Mouse (Mus musculus) CH12.LX (cell line): ENCODE data around the gene Vps45. TPM values are rescaled to one million over a fixed set of nuclear protein-coding genes. Genes with fewer than 3 reads are reported as not detected.
"Not testable (repeated sequence)": the region's sequence is repeated elsewhere in the genome, so short reads cannot be mapped to it uniquely, and the experiment has no call there.

Experiments
- DNase-seq: peaks from one replicate; pipeline ENCODE4 v3.0.0-alpha.2; 2013; ENCODE audit errors: extremely low read depth
- H3K27ac ChIP-seq: 2 replicates; pipeline ENCODE4 v1.5.1; 2012; ENCODE audit warnings: low read depth, mild to moderate bottlenecking, control low read depth, moderate library complexity; ENCODE audit not compliant: insufficient read depth
- H3K27me3 ChIP-seq: replicated peaks from 2 replicates; pipeline ENCODE3; 2012; ENCODE audit warnings: inconsistent platforms
- H3K36me3 ChIP-seq, 2 experiments: replicated peaks in 1 of 2; 2 replicates each; pipeline versions ENCODE3 to v1.6.1; 2012; ENCODE audit warnings: inconsistent platforms in 1 of 2, low read length in 1 of 2, mild to moderate bottlenecking in 1 of 2, mixed read lengths in 1 of 2, moderate library complexity in 1 of 2; ENCODE audit not compliant: control insufficient read depth in 1 of 2, insufficient read depth in 1 of 2
- H3K4me1 ChIP-seq, 2 experiments: 2 replicates each; pipeline ENCODE4 v1.6.1; 2012; ENCODE audit warnings: inconsistent platforms in 1 of 2, moderate library complexity in 1 of 2; ENCODE audit not compliant: insufficient read depth in 2 of 2, control insufficient read depth in 1 of 2
- H3K4me2 ChIP-seq: 2 replicates; pipeline ENCODE4 v1.6.1; 2012; ENCODE audit warnings: low read depth, mild to moderate bottlenecking, control low read depth; ENCODE audit not compliant: poor library complexity, insufficient read depth, severe bottlenecking
- H3K4me3 ChIP-seq, 3 experiments: fragments of 150-350 bp in 1 of 3; sonication (generic) in 1 of 3; replicated peaks in 1 of 3; 2 replicates each; pipeline versions ENCODE3 to v1.5.1; 2011 to 2012; ENCODE audit warnings: low read depth in 2 of 3, low read length in 2 of 3, mild to moderate bottlenecking in 2 of 3, moderate library complexity in 2 of 3, control low read depth in 1 of 3, improper control_type of control experiment in 1 of 3, inconsistent platforms in 1 of 3, mixed read lengths in 1 of 3; ENCODE audit not compliant: poor library complexity in 1 of 3
- H3K79me2 ChIP-seq: replicated peaks from 2 replicates; pipeline ENCODE4 v1.6.1; 2012; ENCODE audit warnings: mild to moderate bottlenecking, moderate library complexity; ENCODE audit not compliant: control insufficient read depth, poor library complexity, insufficient read depth, severe bottlenecking; ENCODE audit errors: extremely low read depth
- H3K9ac ChIP-seq: 2 replicates; pipeline ENCODE4 v1.6.1; 2012; ENCODE audit warnings: low read depth, mild to moderate bottlenecking, control low read depth, moderate library complexity; ENCODE audit not compliant: insufficient read depth
- H3K9me3 ChIP-seq: replicated peaks from 2 replicates; pipeline ENCODE3; 2012; ENCODE audit warnings: low read length, inconsistent platforms, mixed read lengths
- BHLHE40 ChIP-seq: IDR thresholded peaks from 2 replicates; pipeline ENCODE4 v1.6.1; 2011; ENCODE audit warnings: mild to moderate bottlenecking, low read depth, low read length, improper control_type of control experiment
- CHD1 ChIP-seq: IDR thresholded peaks from 2 replicates; pipeline ENCODE4 v1.6.1; 2012; ENCODE audit warnings: low read depth, low read length, improper control_type of control experiment, inconsistent platforms
- CTCF ChIP-seq, 2 experiments: IDR thresholded peaks in 1 of 2; conservative IDR thresholded peaks in 1 of 2; 2 replicates each; pipeline ENCODE4 v1.5.1; 2011 to 2012; ENCODE audit warnings: low read depth in 2 of 2, low read length in 2 of 2, improper control_type of control experiment in 1 of 2, inconsistent platforms in 1 of 2, mild to moderate bottlenecking in 1 of 2, moderate library complexity in 1 of 2
- EP300 ChIP-seq: IDR thresholded peaks from 2 replicates; pipeline ENCODE4 v1.6.1; 2011; ENCODE audit warnings: low read length, improper control_type of control experiment
- ETS1 ChIP-seq: conservative IDR thresholded peaks from 2 replicates; pipeline ENCODE4 v1.6.1; 2012; ENCODE audit warnings: low read depth, mild to moderate bottlenecking, inconsistent platforms, low read length, improper control_type of control experiment, moderate library complexity
- GABPA ChIP-seq: IDR thresholded peaks from 2 replicates; pipeline ENCODE4 v1.6.1; 2012; ENCODE audit warnings: low read depth, low read length, improper control_type of control experiment, inconsistent platforms; ENCODE audit not compliant: insufficient replicate concordance
- HCFC1 ChIP-seq: IDR thresholded peaks from 2 replicates; pipeline ENCODE4 v1.6.1; 2012; ENCODE audit warnings: low read depth, mild to moderate bottlenecking, inconsistent platforms, low read length, improper control_type of control experiment
- JUN ChIP-seq: IDR thresholded peaks from 2 replicates; pipeline ENCODE4 v1.6.1; 2011; ENCODE audit warnings: low read depth, mild to moderate bottlenecking, low read length, improper control_type of control experiment, moderate library complexity; ENCODE audit not compliant: insufficient read depth
- JUND ChIP-seq: conservative IDR thresholded peaks from 2 replicates; pipeline ENCODE4 v1.6.1; 2011; ENCODE audit warnings: low read depth, low read length, improper control_type of control experiment
- MAFK ChIP-seq: IDR thresholded peaks from 2 replicates; pipeline ENCODE4 v1.6.1; 2011; ENCODE audit warnings: low read length, improper control_type of control experiment; ENCODE audit not compliant: insufficient replicate concordance
- MEF2A ChIP-seq: IDR thresholded peaks from 2 replicates; pipeline ENCODE4 v1.6.1; 2014; ENCODE audit warnings: low read depth, mild to moderate bottlenecking, inconsistent platforms, low read length, improper control_type of control experiment, borderline replicate concordance
- MYC ChIP-seq: IDR thresholded peaks from 2 replicates; pipeline ENCODE4 v1.6.1; 2011; ENCODE audit warnings: low read depth, mild to moderate bottlenecking, improper control_type of control experiment, low read length
- NELFE ChIP-seq: IDR thresholded peaks from 2 replicates; pipeline ENCODE4 v1.6.1; 2011; ENCODE audit warnings: low read depth, low read length, improper control_type of control experiment
- NRF1 ChIP-seq: IDR thresholded peaks from 2 replicates; pipeline ENCODE4 v1.6.1; 2014; ENCODE audit warnings: low read depth, mild to moderate bottlenecking, inconsistent platforms, low read length, improper control_type of control experiment, moderate library complexity
- POLR2AphosphoS2 ChIP-seq: IDR thresholded peaks from 2 replicates; pipeline ENCODE4 v1.6.1; 2011; ENCODE audit warnings: low read depth, low read length, improper control_type of control experiment
- RAD21 ChIP-seq: IDR thresholded peaks from 2 replicates; pipeline ENCODE4 v1.6.1; 2011; ENCODE audit warnings: low read depth, mild to moderate bottlenecking, low read length, improper control_type of control experiment, moderate library complexity
- SMC3 ChIP-seq: IDR thresholded peaks from 2 replicates; pipeline ENCODE4 v1.6.1; 2011; ENCODE audit warnings: low read depth, low read length, improper control_type of control experiment
- ZMIZ1 ChIP-seq: IDR thresholded peaks from 2 replicates; pipeline ENCODE4 v1.6.1; 2012; ENCODE audit warnings: low read depth, mild to moderate bottlenecking, inconsistent platforms, low read length, improper control_type of control experiment
- dilution Hi-C: fragments of 300-500 bp; cut with MboI; formaldehyde crosslinking; loops from 2 replicates; pipeline ENCODE4 v1.14.3; 2020; ENCODE audit warnings: low sequenced_read_pairs; ENCODE audit not compliant: extremely low pct_unique_long_range_greater_than_20kb, extremely low pct_ligation_motif_present
- in situ Hi-C: fragments of 300-500 bp; cut with MboI; formaldehyde crosslinking; loops from 3 replicates; pipeline ENCODE4 v1.14.3; 2019; ENCODE audit warnings: low sequenced_read_pairs, low pct_ligation_motif_present, low pct_unique_long_range_greater_than_20kb, mixed read lengths
- polyA plus RNA-seq: library from polyadenylated mRNA; unstranded; fragments of >175 nt; gene quantifications from 2 replicates; pipeline ENCODE4 v1.2.1, GENCODE M21; 2012; ENCODE audit warnings: low read depth; ENCODE audit not compliant: insufficient read length
- total RNA-seq, 2 experiments: library from RNA; depleted of rRNA; stranded (reverse); fragments of 300-350 nt in 1 of 2; fragments of >200 nt in 1 of 2; gene quantifications; 2 replicates each; pipeline ENCODE4 v1.2.3; 2012 to 2014

Gene Vps45
- total and polyA plus RNA-seq, 3 experiments = 16.2 to 20.8 (median 16.8) TPM

- Histone ChIP-seq H3K79me2 (no peaks in the 10 kb centered on the region), H3K4me2 (no peak overlapping the region), H3K4me1 (peaks cover 11 to 29% of the 10 kb centered on the region in 2 experiments), H3K9ac (no peak overlapping the region), H3K9me3 (peaks cover 8% of the 10 kb centered on the region), H3K36me3 (no peaks in the 10 kb centered on the region), H3K4me3 (no peak overlapping the region), H3K27ac (no peak overlapping the region), H3K27me3 (no peaks in the 10 kb centered on the region)
- no peak for DNase-seq
- TF ChIP-seq HCFC1 (no peak), BHLHE40 (no peak)
- dilution Hi-C loops (no loop called here), in situ Hi-C loops (no loop called here)
These were observed 76.1 kb downstream of the Vps45 start for GRCm38 (mm10) chr3:95982129-95982528.

- dilution Hi-C loops = no loop called here
These were observed 77.8 kb downstream of the Vps45 start for GRCm38 (mm10) chr3:95980276-95980970.

GRCm38 (mm10) chr3:95978265-95978664 lies 80.0 kb downstream of the Vps45 start:
- H3K9ac ChIP-seq = no peak overlapping the region
- H3K79me2 ChIP-seq = no peaks in the 10 kb centered on the region

More at GRCm38 (mm10) chr3:95980276-95980970, 77.8 kb downstream of the Vps45 start:
- Histone ChIP-seq H3K4me2 (no peak overlapping the region), H3K9me3 (peaks cover 8% of the 10 kb centered on the region), H3K4me1 (peaks cover 8 to 24% of the 10 kb centered on the region in 2 experiments), H3K79me2 (no peaks in the 10 kb centered on the region), H3K4me3 (no peak overlapping the region), H3K9ac (no peak overlapping the region), H3K27ac (no peak overlapping the region), H3K36me3 (no peaks in the 10 kb centered on the region), H3K27me3 (no peaks in the 10 kb centered on the region)
- DNase-seq = no peak
- in situ Hi-C loops = no loop called here
- TF ChIP-seq EP300 = no peak
- TF ChIP-seq ETS1 = no peak
- TF ChIP-seq NELFE = no peak
- no peak for TF ChIP-seq MEF2A
- TF ChIP-seq ZMIZ1 = no peak
- no peak for TF ChIP-seq MYC
- TF ChIP-seq CHD1 = no peak
- no peak for TF ChIP-seq NRF1
- TF ChIP-seq JUN = no peak
- TF ChIP-seq JUND = no peak
- TF ChIP-seq MAFK = no peak
- no peak for TF ChIP-seq GABPA

GRCm38 (mm10) chr3:95977587-95977986 lies 80.7 kb downstream of the Vps45 start:
- H3K27me3 ChIP-seq, dilution Hi-C loops, H3K9ac ChIP-seq, H3K36me3 ChIP-seq, H3K4me2 ChIP-seq, H3K4me3 ChIP-seq, DNase-seq, H3K9me3 ChIP-seq, in situ Hi-C loops, H3K79me2 ChIP-seq, H3K27ac ChIP-seq: not testable (repeated sequence)
- H3K4me1 ChIP-seq = peaks cover 2 to 36% of the 10 kb centered on the region in 2 experiments; a peak in 3 of 4 replicates

More at GRCm38 (mm10) chr3:95978265-95978664, 80.0 kb downstream of the Vps45 start:
- no peak for DNase-seq
- in situ Hi-C loops (no loop called here), dilution Hi-C loops (no loop called here)
- Histone ChIP-seq H3K9me3 (no peaks in the 10 kb centered on the region), H3K27me3 (no peaks in the 10 kb centered on the region), H3K4me3 (no peak overlapping the region), H3K27ac (no peak overlapping the region), H3K4me1 (peaks cover 2 to 31% of the 10 kb centered on the region in 2 experiments; a peak in 3 of 4 replicates), H3K36me3 (no peaks in the 10 kb centered on the region), H3K4me2 (no peak overlapping the region)
- peak; percentile 27 for TF ChIP-seq RAD21
- TF ChIP-seq CTCF (conservative IDR thresholded peaks at IDR 0.05 in 1 of 2, IDR thresholded peaks at IDR 0.05 in 1 of 2; ENCODE audit: low read depth in 2 of 2, low read length in 2 of 2) = peak in 1 of 2 experiments; percentile 43; a peak in 2 of 4 replicates
- no peak for TF ChIP-seq POLR2AphosphoS2
- peak; percentile 29; the same call in 1 of the 2 replicates for TF ChIP-seq SMC3
